Mouse (Mus musculus) liver, embryonic 16.5 days (tissue): ENCODE data around the gene Aimp1. TPM values are rescaled to one million over a fixed set of nuclear protein-coding genes. Genes with fewer than 3 reads are reported as not detected.

ENCODE experiments used
- ATAC-seq: fragments of 200-750 bp; cut with Nextera tagmentation; 2 replicates; pipeline ENCODE4 v1.8.0; 2017; ENCODE audit warnings: low read depth, mild to moderate bottlenecking, moderate number of reproducible peaks, moderate library complexity
- H3K27ac ChIP-seq: fragments of 300-500 bp; sonication (generic); 2 replicates; pipeline ENCODE4 v1.5.1; 2014; ENCODE audit warnings: mild to moderate bottlenecking, low read length
- H3K27me3 ChIP-seq: fragments of 300-500 bp; sonication (generic); 2 replicates; pipeline ENCODE4 v1.6.1; 2014; ENCODE audit warnings: low read depth, low read length, mixed read lengths; ENCODE audit not compliant: control insufficient read depth, insufficient read depth
- H3K36me3 ChIP-seq: fragments of 300-500 bp; sonication (generic); 2 replicates; pipeline ENCODE4 v1.6.1; 2014; ENCODE audit warnings: mild to moderate bottlenecking; ENCODE audit not compliant: control insufficient read depth, insufficient read depth
- H3K4me1 ChIP-seq: fragments of 300-500 bp; sonication (generic); 2 replicates; pipeline ENCODE4 v1.6.1; 2014; ENCODE audit warnings: low read depth, low read length, mixed read lengths; ENCODE audit not compliant: control insufficient read depth
- H3K4me2 ChIP-seq: fragments of 300-500 bp; sonication (generic); 2 replicates; pipeline ENCODE4 v1.6.1; 2014; ENCODE audit warnings: low read depth, low read length, mixed read lengths
- H3K4me3 ChIP-seq: fragments of 300-500 bp; sonication (generic); 2 replicates; pipeline ENCODE4 v1.5.1; 2014; ENCODE audit warnings: low read depth, mild to moderate bottlenecking, low read length
- H3K9ac ChIP-seq: fragments of 300-500 bp; sonication (generic); 2 replicates; pipeline ENCODE4 v1.6.1; 2014; ENCODE audit warnings: low read depth, low read length
- H3K9me3 ChIP-seq: fragments of 300-500 bp; sonication (generic); replicated peaks from 2 replicates; pipeline ENCODE4 v1.6.1; 2016; ENCODE audit warnings: low read length; ENCODE audit not compliant: control insufficient read depth
- WGBS: fragments of 180-500 bp; shearing (Covaris S2); extraction: QIAGEN DNeasy Blood & Tissue Kit; methylation state at CpG from one replicate; pipeline ENCODE4 v1.1.7; 2014; ENCODE audit not compliant: insufficient replicate concordance; 5-methylcytosine and 5-hydroxymethylcytosine counted together
- polyA plus RNA-seq: library from polyadenylated mRNA; unstranded; fragments of >200 nt; fragmentation: Nextera tagmentation; extraction: Ambion mirVana; gene quantifications from 2 replicates; pipeline ENCODE4 v1.2.1, GENCODE M21; 2015

Aimp1 gene
- polyA plus RNA-seq, 1 experiment from 2014 or later = 23.9 TPM

DNA sequence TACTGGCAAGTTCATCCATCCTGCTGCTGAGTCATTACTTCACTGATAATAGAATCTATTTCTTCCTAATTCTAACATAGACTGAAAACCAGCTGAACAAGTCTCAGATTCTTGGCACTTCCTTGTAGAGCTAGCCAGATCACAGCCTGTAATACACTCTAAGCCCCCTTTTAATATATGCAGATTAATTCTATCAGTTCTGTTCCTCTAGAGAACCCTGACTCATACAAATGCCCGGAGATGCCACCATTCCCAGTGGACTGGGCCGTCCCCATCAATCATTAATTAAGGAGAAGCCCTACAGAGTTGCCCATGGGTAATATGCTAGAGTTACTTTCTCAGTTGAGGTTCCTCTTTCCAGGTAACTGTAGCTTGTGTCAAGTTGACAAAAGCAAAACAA lies 28.2 kb downstream of the Aimp1 start:
- 64% methylated on average over 2 of the region's 2 CpGs for WGBS
- no peak overlapping the region for H3K4me2 ChIP-seq
- ATAC-seq = no peak
- no peak overlapping the region for H3K4me3 ChIP-seq
- no peaks in the 10 kb centered on the region for H3K4me1 ChIP-seq
- no peak overlapping the region for H3K27ac ChIP-seq
- H3K36me3 ChIP-seq = peaks cover 7% of the 10 kb centered on the region
- H3K9me3 ChIP-seq = no peaks in the 10 kb centered on the region
- H3K27me3 ChIP-seq = no peaks in the 10 kb centered on the region
- H3K9ac ChIP-seq = no peak overlapping the region

DNA sequence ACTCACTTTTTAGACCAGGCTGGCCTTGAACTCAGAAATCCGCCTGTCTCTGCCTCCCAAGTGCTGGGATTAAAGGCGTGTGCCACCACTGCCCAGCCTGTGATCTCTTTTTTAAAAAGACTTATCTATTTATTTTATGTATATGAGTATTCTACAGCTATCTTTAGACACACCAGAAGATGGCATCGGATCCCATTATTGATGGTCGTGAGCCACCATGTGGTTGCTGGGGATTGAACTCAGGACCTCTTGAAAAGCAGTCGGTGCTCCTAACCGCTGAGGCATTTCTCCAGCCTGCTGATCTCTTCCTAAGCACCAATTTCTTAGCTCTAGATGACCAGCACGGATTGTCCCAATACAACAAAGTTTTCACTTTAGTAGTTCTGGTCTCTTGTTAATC lies 30.2 kb downstream of the Aimp1 start:
- H3K36me3 ChIP-seq = no peaks in the 10 kb centered on the region
- H3K27me3 ChIP-seq = no peaks in the 10 kb centered on the region
- WGBS = 64% methylated on average over 7 of the region's 7 CpGs
- H3K9ac ChIP-seq = no peak overlapping the region
- no peak overlapping the region for H3K4me2 ChIP-seq
- H3K9me3 ChIP-seq = no peaks in the 10 kb centered on the region
- H3K27ac ChIP-seq = no peak overlapping the region
- H3K4me1 ChIP-seq = no peaks in the 10 kb centered on the region
- no peak for ATAC-seq
- no peak overlapping the region for H3K4me3 ChIP-seq

DNA sequence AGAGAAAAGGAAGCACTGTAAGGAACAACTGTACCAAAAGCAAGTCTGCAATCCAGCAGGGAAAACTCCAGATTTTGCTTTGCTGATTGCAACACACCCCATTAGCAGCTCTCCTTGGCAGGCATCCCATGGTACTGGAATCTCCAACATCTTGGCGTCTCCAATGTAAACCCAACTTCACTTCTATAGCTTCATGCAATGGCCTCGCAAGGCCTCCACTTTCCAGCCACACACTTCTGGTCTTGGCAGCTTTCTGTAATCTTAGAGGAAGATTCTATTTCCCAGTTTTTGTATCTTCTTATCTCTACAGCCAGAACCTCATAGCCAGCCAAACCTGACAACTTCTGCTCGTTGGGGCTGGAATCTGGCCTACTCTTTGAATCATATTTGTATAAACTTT lies 32.4 kb downstream of the Aimp1 start:
- no peaks in the 10 kb centered on the region for H3K36me3 ChIP-seq
- H3K27me3 ChIP-seq = no peaks in the 10 kb centered on the region
- ATAC-seq = no peak
- H3K4me2 ChIP-seq = no peak overlapping the region
- H3K4me1 ChIP-seq = no peaks in the 10 kb centered on the region
- 53% methylated on average over 3 of the region's 3 CpGs for WGBS
- H3K4me3 ChIP-seq = no peak overlapping the region
- no peaks in the 10 kb centered on the region for H3K9me3 ChIP-seq
- H3K9ac ChIP-seq = no peak overlapping the region
- H3K27ac ChIP-seq = no peak overlapping the region

DNA sequence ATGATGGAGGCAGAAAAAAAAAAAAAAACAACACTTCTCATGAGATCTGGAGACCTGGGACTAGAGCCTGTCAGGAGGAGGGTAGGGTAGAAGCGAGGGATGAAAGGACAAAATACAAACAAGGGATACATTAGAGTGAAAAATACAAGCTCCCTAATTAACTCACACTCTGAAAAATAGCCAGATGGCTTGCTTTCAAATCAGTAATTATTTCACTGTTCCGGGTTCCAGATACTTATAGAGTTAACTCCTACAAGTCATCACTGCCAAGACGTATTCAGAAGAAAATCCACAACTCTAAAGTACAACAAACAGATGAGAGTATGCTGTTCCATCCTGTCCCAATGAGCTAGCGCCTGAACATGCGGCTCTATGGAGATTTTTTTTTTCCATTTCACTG lies 34.0 kb downstream of the Aimp1 start:
- Histone ChIP-seq H3K36me3 (no peaks in the 10 kb centered on the region), H3K27me3 (no peaks in the 10 kb centered on the region), H3K4me3 (no peak overlapping the region), H3K4me2 (no peak overlapping the region), H3K9ac (no peak overlapping the region), H3K9me3 (no peaks in the 10 kb centered on the region), H3K4me1 (no peaks in the 10 kb centered on the region), H3K27ac (no peak overlapping the region)
- no peak for ATAC-seq
- 62% methylated on average over 5 of the region's 5 CpGs for WGBS

DNA sequence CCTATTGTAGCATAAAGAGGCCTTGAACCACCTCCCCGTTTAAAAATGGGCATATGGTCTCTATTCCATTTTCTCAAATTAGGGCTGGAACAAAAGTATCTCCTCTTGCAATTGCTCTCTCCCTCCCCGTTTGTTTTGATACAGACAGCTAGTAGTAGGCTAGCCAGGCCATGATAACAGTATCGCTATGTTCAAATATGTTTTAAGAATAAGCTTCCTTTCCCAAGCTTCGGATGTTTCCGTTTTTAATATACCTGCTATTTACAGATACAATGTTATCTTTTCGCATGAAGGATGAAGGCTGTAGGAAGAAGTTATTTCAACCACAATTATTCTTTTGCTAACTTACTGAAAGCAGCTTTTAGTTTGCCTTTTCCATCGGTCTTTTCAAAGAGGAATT lies 34.8 kb downstream of the Aimp1 start:
- no peak overlapping the region for H3K4me3 ChIP-seq
- H3K36me3 ChIP-seq = no peaks in the 10 kb centered on the region
- no peak overlapping the region for H3K9ac ChIP-seq
- H3K27me3 ChIP-seq = no peaks in the 10 kb centered on the region
- no peak overlapping the region for H3K4me2 ChIP-seq
- no peaks in the 10 kb centered on the region for H3K9me3 ChIP-seq
- no peak for ATAC-seq
- WGBS = 67% methylated on average over 7 of the region's 7 CpGs
- no peaks in the 10 kb centered on the region for H3K4me1 ChIP-seq
- no peak overlapping the region for H3K27ac ChIP-seq

DNA sequence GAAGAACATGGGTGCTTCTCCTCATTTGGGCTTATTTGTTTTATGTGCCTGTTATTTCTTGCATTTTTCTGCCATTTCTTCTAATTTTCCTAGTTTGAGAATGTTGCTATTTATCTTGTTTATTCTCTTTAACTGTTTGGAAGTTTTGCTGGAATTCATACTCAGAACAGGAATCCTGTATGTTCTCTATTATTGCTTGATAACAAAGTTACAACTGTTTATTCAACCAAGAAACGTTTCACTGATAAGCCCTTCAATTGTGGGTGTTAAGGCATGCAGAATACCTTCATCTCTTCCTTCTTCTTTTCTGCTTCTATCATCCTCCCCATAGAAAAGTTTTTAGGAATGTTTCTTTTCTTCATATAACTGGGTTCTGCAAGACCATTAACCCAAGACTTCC lies 37.4 kb downstream of the Aimp1 start:
- WGBS = 22% methylated on average over 1 of the region's 1 CpGs
- Histone ChIP-seq H3K36me3 (no peaks in the 10 kb centered on the region), H3K9ac (no peak overlapping the region), H3K4me2 (no peak overlapping the region), H3K27ac (no peak overlapping the region), H3K4me1 (no peaks in the 10 kb centered on the region; the same call in 1 of the 2 replicates), H3K4me3 (no peak overlapping the region), H3K9me3 (no peaks in the 10 kb centered on the region), H3K27me3 (no peaks in the 10 kb centered on the region)
- ATAC-seq = no peak

DNA sequence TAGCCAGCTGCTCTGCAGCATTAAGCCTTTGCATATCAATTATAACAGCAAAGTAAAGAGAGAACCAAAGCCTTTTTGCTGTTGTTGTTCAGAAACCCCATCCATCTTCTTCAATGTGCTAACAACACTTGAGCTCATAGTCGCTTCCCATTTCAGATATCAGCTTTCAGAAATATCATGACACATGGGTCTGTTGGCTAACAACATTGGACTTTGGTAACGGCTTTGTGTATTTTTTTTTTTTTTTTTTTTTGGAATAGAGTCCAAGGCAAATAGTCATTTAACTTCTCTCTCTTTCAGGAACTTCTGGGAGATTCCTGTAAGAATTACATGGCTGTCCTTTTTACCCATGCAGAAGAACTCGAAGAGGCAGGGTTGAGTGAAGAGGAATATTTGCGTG lies 40.1 kb downstream of the Aimp1 start:
- Histone ChIP-seq H3K4me2 (no peak overlapping the region), H3K9ac (no peak overlapping the region), H3K27me3 (no peaks in the 10 kb centered on the region), H3K4me1 (no peaks in the 10 kb centered on the region; the same call in 1 of the 2 replicates), H3K4me3 (no peak overlapping the region), H3K36me3 (no peaks in the 10 kb centered on the region), H3K27ac (no peak overlapping the region), H3K9me3 (no peaks in the 10 kb centered on the region)
- no peak for ATAC-seq
- 53% methylated on average over 4 of the region's 4 CpGs for WGBS

DNA sequence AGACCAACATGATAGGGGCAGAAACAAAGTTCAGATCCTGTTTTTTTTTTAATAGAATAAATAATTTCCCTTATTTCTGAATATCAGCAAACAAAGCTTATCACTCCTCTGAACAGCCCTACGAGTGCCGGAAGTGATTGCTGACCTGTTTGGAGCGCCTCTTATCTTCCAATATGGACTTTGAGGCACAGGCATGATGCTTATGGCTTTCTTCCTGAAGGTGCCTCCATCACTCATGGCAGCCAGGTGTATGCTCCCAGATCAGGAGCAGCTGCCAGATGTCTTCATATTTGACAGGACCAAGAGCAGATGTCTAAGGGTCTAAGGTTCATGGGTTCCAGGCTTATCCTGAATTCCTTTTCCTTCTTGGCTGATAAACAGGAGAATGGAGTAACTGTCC lies 47.1 kb downstream of the Aimp1 start:
- no peak overlapping the region for H3K9ac ChIP-seq
- H3K36me3 ChIP-seq = no peaks in the 10 kb centered on the region
- no peak overlapping the region for H3K4me2 ChIP-seq
- H3K4me1 ChIP-seq = no peaks in the 10 kb centered on the region
- WGBS = 75% methylated on average over 3 of the region's 3 CpGs
- no peak overlapping the region for H3K27ac ChIP-seq
- H3K9me3 ChIP-seq = no peaks in the 10 kb centered on the region
- no peak overlapping the region for H3K4me3 ChIP-seq
- ATAC-seq = no peak
- H3K27me3 ChIP-seq = no peaks in the 10 kb centered on the region

DNA sequence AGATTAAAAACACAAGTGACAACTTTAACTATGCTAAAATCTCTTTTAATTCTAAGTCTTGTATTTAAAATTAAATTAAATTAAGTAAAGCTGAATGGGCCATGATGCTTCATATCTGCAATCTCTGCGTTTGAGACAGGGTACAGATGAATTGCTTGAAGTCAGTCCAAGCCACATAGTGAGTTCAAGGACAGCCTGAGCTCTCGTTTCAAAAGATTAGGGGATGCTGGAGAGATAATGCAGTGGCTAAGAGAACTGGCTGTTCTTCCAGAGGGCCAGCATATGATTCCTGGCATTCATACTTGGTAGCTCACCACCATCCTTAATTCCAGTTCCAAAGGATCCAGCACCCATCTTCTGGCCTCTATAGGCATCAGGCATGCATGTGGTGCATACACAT lies 50.9 kb downstream of the Aimp1 start:
- Histone ChIP-seq H3K27me3 (no peaks in the 10 kb centered on the region), H3K4me1 (no peaks in the 10 kb centered on the region), H3K27ac (no peak overlapping the region), H3K4me3 (no peak overlapping the region), H3K36me3 (no peaks in the 10 kb centered on the region), H3K9ac (no peak overlapping the region), H3K4me2 (no peak overlapping the region), H3K9me3 (no peaks in the 10 kb centered on the region)
- 35% methylated on average over 2 of the region's 2 CpGs for WGBS
- ATAC-seq = no peak
